Mouse (Mus musculus) neutrophil, adult 65 days (primary cell): ENCODE results near the gene Rbm44. TPM values are rescaled to one million over a fixed set of nuclear protein-coding genes. Genes with fewer than 3 reads are reported as not detected.

Experiments
- total RNA-seq: library from RNA; stranded (reverse); gene quantifications from 2 replicates; pipeline ENCODE4 v1.2.4, GENCODE M21; 2023

The Rbm44 gene
- 0.75 and 1.6 TPM in 2 replicates for total RNA-seq

DNA sequence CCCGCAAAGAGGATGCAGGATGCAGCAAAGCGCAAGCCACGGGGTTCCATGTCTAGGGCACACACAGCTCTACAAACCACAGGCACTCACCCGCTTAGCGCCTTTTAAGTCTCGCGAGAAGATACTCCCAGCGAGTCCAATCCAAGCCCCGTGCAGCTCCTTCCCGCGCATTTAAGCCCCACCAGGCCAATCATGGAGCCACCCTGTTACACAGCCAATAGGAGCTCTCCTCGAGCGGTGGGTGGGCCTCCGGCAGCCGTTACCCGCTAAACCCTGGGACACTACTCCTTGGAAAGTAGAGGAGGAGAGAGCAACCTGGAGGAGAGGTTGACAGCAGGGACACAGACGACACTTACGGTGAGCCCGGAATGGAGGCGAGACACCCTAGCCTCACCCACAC lies at the start of gene Rbm44:
Gene Rbm44, plus strand, starts transcription at position 277 of the 400 bp plus-strand sequence.

GRCm38 (mm10) chr1:91179533-91180173 lies 34.8 kb downstream of the Rbm44 start, which contains the start of gene Ramp1:
Gene Ramp1, plus strand, starts transcription at chr1:91179822.

Other genes with a start within 250 kb of the Rbm44 start
- not detected in 2 replicates for gene Mlph, start 230.0 kb upstream of the Rbm44 start, total RNA-seq
- not detected in 2 replicates for gene Prlh, start 192.0 kb upstream of the Rbm44 start, total RNA-seq
- not detected in 2 replicates for gene Rab17, start 175.4 kb upstream of the Rbm44 start, total RNA-seq
- 239 and 297 TPM in 2 replicates for gene Lrrfip1, start 146.4 kb upstream of the Rbm44 start, total RNA-seq
- gene Ramp1, start 34.7 kb downstream of the Rbm44 start, total RNA-seq: 25.7 and 27.2 TPM in 2 replicates
- gene Ube2f, start 105.2 kb downstream of the Rbm44 start, total RNA-seq: 67.0 and 93.4 TPM in 2 replicates
- 13.1 and 13.8 TPM in 2 replicates for gene Scly, start 153.2 kb downstream of the Rbm44 start, total RNA-seq
- gene Espnl, start 177.0 kb downstream of the Rbm44 start, total RNA-seq: 0.09 TPM in 1 of 2 replicates, not detected in the other
- not detected in 2 replicates for gene Klhl30, start 205.9 kb downstream of the Rbm44 start, total RNA-seq
- 0.23 and 0.32 TPM in 2 replicates for gene Erfe, start 221.3 kb downstream of the Rbm44 start, total RNA-seq